Mouse (Mus musculus) forebrain, embryonic 10.5 days (tissue): ENCODE measurements around the gene Nol8. TPM values are rescaled to one million over a fixed set of nuclear protein-coding genes. Genes with fewer than 3 reads are reported as not detected.

Experiments
- DNase-seq: peaks from one replicate; pipeline ENCODE4 v3.0.0-alpha.2; 2017; ENCODE audit warnings: low spot score; ENCODE audit errors: extremely low spot score
- H3K27ac ChIP-seq: fragments of 300-500 bp; sonication (generic); 2 replicates; pipeline ENCODE4 v1.5.1; 2016; ENCODE audit warnings: mild to moderate bottlenecking
- H3K27me3 ChIP-seq: fragments of 300-500 bp; sonication (generic); 2 replicates; pipeline ENCODE4 v1.6.1; 2016; ENCODE audit warnings: mild to moderate bottlenecking; ENCODE audit not compliant: poor library complexity, severe bottlenecking
- H3K36me3 ChIP-seq: fragments of 300-500 bp; sonication (generic); replicated peaks from 2 replicates; pipeline ENCODE4 v1.6.1; 2016; ENCODE audit warnings: mild to moderate bottlenecking, moderate library complexity
- H3K4me1 ChIP-seq: fragments of 300-500 bp; sonication (generic); 2 replicates; pipeline ENCODE4 v1.6.1; 2016
- H3K4me3 ChIP-seq: fragments of 300-500 bp; sonication (generic); 2 replicates; pipeline ENCODE4 v1.5.1; 2016; ENCODE audit warnings: mild to moderate bottlenecking, moderate library complexity
- H3K9me3 ChIP-seq: fragments of 300-500 bp; sonication (generic); 2 replicates; pipeline ENCODE4 v1.6.1; 2016; ENCODE audit warnings: mild to moderate bottlenecking, moderate library complexity
- WGBS: fragments of 180-500 bp; shearing (Covaris S2); methylation state at CpG from one replicate; pipeline ENCODE4 v1.1.7; 2016; 5-methylcytosine and 5-hydroxymethylcytosine counted together
- polyA plus RNA-seq: library from polyadenylated mRNA; unstranded; fragments of >200 nt; fragmentation: Nextera tagmentation; extraction: Ambion mirVana; gene quantifications from 2 replicates; pipeline ENCODE4 v1.2.1, GENCODE M21; 2016

The Nol8 gene
- polyA plus RNA-seq, 1 experiment from 2014 or later: 23.1 TPM

DNA sequence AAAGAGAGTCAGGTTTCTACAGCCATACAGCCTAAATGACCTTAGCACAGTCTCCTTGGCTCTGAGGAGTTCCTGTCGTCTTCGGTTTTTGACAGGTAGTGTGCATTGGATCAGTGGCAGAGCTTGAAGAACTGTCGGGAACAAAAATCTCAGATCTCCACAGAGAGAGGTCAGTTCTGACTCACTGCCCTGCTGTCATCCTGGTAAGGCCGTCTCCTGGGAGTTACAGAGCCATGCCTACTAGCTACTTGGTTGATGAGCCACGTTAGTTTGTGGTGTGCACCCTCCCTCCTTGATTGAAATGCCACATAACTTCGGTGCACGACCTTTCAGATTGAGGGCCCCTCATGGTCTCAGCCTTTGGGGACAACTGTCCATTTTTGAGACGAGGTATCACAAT is 55.4 kb downstream of the Nol8 start:
- 93% methylated on average over 8 of the region's 8 CpGs for WGBS
- Histone ChIP-seq H3K36me3 (peaks cover 100% of the 10 kb centered on the region), H3K9me3 (no peaks in the 10 kb centered on the region), H3K27ac (no peak overlapping the region), H3K4me1 (no peaks in the 10 kb centered on the region), H3K4me3 (no peak overlapping the region), H3K27me3 (no peaks in the 10 kb centered on the region)
- no peak for DNase-seq

DNA sequence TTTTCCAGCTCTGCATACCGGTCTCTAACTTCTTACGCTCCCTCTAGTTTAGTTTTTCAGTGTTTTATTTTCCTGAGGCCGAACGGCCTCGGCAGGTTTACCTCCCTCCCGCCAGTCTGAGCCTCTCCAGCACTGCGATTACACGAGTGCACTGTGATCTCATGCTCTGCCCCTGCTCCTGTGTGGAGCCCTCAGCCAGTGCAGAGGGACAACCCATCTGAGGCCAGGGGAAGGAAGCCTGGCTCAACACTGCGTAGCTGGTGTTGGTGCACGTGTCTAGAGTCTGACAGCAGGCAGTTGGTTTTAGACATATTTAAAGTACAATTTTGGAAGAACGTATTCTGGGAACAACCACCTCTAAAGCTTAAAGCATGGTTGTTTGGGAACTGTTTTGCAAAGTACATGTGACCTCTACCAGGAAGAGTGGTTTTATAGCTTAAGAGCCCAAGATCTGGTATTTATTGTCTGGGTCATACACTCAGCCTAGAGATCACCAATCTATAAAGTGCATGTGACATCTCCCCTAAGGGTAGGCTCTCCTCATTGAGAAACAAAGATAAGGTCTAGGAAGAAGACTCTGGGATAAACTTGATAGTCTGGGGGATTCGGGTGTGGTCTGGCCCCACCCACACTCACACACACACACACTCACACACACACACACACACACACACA is 59.3 kb downstream of the Nol8 start:
- Histone ChIP-seq H3K9me3 (no peaks in the 10 kb centered on the region), H3K4me3 (no peak overlapping the region), H3K27ac (no peak overlapping the region), H3K27me3 (no peaks in the 10 kb centered on the region), H3K36me3 (peaks cover 100% of the 10 kb centered on the region), H3K4me1 (no peaks in the 10 kb centered on the region)
- DNase-seq: no peak
- 96% methylated on average over 12 of the region's 12 CpGs for WGBS

DNA sequence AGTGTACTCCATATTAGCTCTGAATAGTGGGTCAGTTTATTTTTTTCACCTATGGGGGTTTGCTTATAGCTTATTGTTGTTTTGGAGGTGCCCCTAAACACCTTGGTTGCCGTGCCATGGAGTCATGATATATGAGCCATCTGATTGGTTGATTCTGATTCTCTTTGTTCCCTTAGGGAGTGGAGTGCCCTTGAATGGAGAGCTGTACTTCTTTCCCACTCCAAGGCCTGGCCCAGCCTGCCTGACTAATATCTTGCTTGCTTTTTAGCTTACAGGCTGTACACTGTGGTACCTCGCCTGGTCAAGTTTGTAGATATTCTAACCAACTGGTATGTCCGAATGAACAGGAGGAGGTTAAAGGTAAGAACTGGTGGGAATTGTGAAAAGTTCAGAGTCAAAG is 66.4 kb downstream of the Nol8 start:
- Histone ChIP-seq H3K9me3 (no peaks in the 10 kb centered on the region), H3K36me3 (peaks cover 100% of the 10 kb centered on the region), H3K4me1 (no peaks in the 10 kb centered on the region), H3K27ac (no peak overlapping the region), H3K27me3 (no peaks in the 10 kb centered on the region), H3K4me3 (no peak overlapping the region)
- 92% methylated on average over 3 of the region's 3 CpGs for WGBS
- no peak for DNase-seq

Other genes starting within 250 kb of the Nol8 start
- 18.7 and 20.4 TPM in 2 replicates for gene Ippk, start 231.8 kb upstream of the Nol8 start, polyA plus RNA-seq
- gene Tes3-ps, start 159.8 kb upstream of the Nol8 start, polyA plus RNA-seq: 1.5 and 1.8 TPM in 2 replicates
- 0.34 and 0.63 TPM in 2 replicates for gene Ecm2, start 148.3 kb upstream of the Nol8 start, polyA plus RNA-seq
- 0.18 and 0.21 TPM in 2 replicates for gene Aspn, start 108.6 kb upstream of the Nol8 start, polyA plus RNA-seq
- gene Omd, start 70.6 kb upstream of the Nol8 start, polyA plus RNA-seq: 0.99 and 1.1 TPM in 2 replicates
- gene Ogn, start 45.0 kb upstream of the Nol8 start, polyA plus RNA-seq: 1.7 and 2.6 TPM in 2 replicates
- 36.4 and 37.1 TPM in 2 replicates for gene Cenpp, start 293 bp upstream of the Nol8 start, polyA plus RNA-seq
- 120 and 125 TPM in 2 replicates for gene Iars, start 29.0 kb downstream of the Nol8 start, polyA plus RNA-seq
- gene Gm30302, start 145.9 kb downstream of the Nol8 start, polyA plus RNA-seq: not detected in 2 replicates